Mouse (Mus musculus) myocyte (in vitro differentiated cells): Measurements from ENCODE around the gene Nit1. TPM values are rescaled to one million over a fixed set of nuclear protein-coding genes. Genes with fewer than 3 reads are reported as not detected.
A peak's percentile ranks its signal among the peaks of the same experiment; 100 is the strongest.

Source experiments
- H3K27me3 ChIP-seq: one replicate; pipeline ENCODE4 v1.6.1; 2011; ENCODE audit not compliant: control insufficient read depth, insufficient read depth, insufficient read length
- H3K36me3 ChIP-seq: one replicate; pipeline ENCODE4 v1.6.1; 2011; ENCODE audit not compliant: control insufficient read depth, insufficient read depth
- H3K4me2 ChIP-seq: one replicate; pipeline ENCODE4 v1.6.1; 2011; ENCODE audit warnings: low read depth, control low read depth
- H3K4me3 ChIP-seq: one replicate; pipeline ENCODE4 v1.5.1; 2011; ENCODE audit warnings: mild to moderate bottlenecking, control low read depth, moderate library complexity
- H3K79me2 ChIP-seq: one replicate; pipeline ENCODE4 v1.6.1; 2011; ENCODE audit not compliant: control insufficient read depth, insufficient read depth
- H3ac ChIP-seq: one replicate; pipeline ENCODE4 v1.6.1; 2011; ENCODE audit not compliant: control insufficient read depth, insufficient read length
- CEBPB ChIP-seq: IDR thresholded peaks from 2 replicates; pipeline ENCODE4 v1.6.1; 2011; ENCODE audit warnings: mild to moderate bottlenecking, moderate library complexity; ENCODE audit not compliant: poor library complexity, insufficient read depth, severe bottlenecking
- E2F4 ChIP-seq: IDR thresholded peaks from one replicate; pipeline ENCODE4 v1.6.1; 2011; ENCODE audit warnings: mild to moderate bottlenecking, control low read depth, moderate library complexity; ENCODE audit not compliant: insufficient read depth
- MAX ChIP-seq: IDR thresholded peaks from one replicate; pipeline ENCODE4 v1.6.1; 2011; ENCODE audit warnings: low read depth, mild to moderate bottlenecking, control low read depth
- MYOD1 ChIP-seq, 3 experiments: IDR thresholded peaks; one replicate each; pipeline ENCODE4 v1.6.1; 2011; ENCODE audit warnings: control low read depth in 2 of 3, low read depth in 2 of 3, mild to moderate bottlenecking in 2 of 3, moderate library complexity in 1 of 3; ENCODE audit not compliant: insufficient read length in 2 of 3, control insufficient read depth in 1 of 3
- MYOG ChIP-seq, 3 experiments: IDR thresholded peaks; one replicate each; pipeline ENCODE4 v1.6.1; 2011; ENCODE audit warnings: control low read depth in 2 of 3, low read depth in 2 of 3, mild to moderate bottlenecking in 2 of 3; ENCODE audit not compliant: insufficient read length in 2 of 3, control insufficient read depth in 1 of 3, insufficient read depth in 1 of 3
- POLR2A ChIP-seq: IDR thresholded peaks from one replicate; pipeline ENCODE4 v1.6.1; 2011; ENCODE audit warnings: low read depth, mild to moderate bottlenecking, control low read depth, moderate library complexity; ENCODE audit not compliant: insufficient read length
- POLR2AphosphoS2 ChIP-seq: IDR thresholded peaks from one replicate; pipeline ENCODE4 v1.6.1; 2011; ENCODE audit warnings: low read depth, control low read depth; ENCODE audit not compliant: insufficient read length
- REST ChIP-seq: IDR thresholded peaks from one replicate; pipeline ENCODE4 v1.6.1; 2011; ENCODE audit warnings: mild to moderate bottlenecking, control low read depth, moderate library complexity; ENCODE audit not compliant: insufficient read depth, insufficient read length
- SRF ChIP-seq: IDR thresholded peaks from one replicate; pipeline ENCODE4 v1.6.1; 2011; ENCODE audit warnings: low read depth; ENCODE audit not compliant: control insufficient read depth, insufficient read length
- TCF12 ChIP-seq: IDR thresholded peaks from one replicate; pipeline ENCODE4 v1.6.1; 2011; ENCODE audit warnings: mild to moderate bottlenecking, control low read depth; ENCODE audit not compliant: poor library complexity, insufficient read depth, severe bottlenecking
- TCF3 ChIP-seq: IDR thresholded peaks from one replicate; pipeline ENCODE4 v1.6.1; 2011; ENCODE audit warnings: low read depth, control low read depth; ENCODE audit not compliant: insufficient read length
- USF1 ChIP-seq: IDR thresholded peaks from one replicate; pipeline ENCODE4 v1.6.1; 2011; ENCODE audit warnings: low read depth, mild to moderate bottlenecking, control low read depth, moderate library complexity
- polyA plus RNA-seq: library from polyadenylated mRNA; unstranded; fragments of >200 nt; fragmentation: generic; extraction: Trizol; gene quantifications from one replicate; pipeline ENCODE4 v1.2.1, GENCODE M21; 2012; ENCODE audit warnings: missing spikeins

Gene Nit1
- polyA plus RNA-seq, 1 experiment, result 31.8 TPM

DNA sequence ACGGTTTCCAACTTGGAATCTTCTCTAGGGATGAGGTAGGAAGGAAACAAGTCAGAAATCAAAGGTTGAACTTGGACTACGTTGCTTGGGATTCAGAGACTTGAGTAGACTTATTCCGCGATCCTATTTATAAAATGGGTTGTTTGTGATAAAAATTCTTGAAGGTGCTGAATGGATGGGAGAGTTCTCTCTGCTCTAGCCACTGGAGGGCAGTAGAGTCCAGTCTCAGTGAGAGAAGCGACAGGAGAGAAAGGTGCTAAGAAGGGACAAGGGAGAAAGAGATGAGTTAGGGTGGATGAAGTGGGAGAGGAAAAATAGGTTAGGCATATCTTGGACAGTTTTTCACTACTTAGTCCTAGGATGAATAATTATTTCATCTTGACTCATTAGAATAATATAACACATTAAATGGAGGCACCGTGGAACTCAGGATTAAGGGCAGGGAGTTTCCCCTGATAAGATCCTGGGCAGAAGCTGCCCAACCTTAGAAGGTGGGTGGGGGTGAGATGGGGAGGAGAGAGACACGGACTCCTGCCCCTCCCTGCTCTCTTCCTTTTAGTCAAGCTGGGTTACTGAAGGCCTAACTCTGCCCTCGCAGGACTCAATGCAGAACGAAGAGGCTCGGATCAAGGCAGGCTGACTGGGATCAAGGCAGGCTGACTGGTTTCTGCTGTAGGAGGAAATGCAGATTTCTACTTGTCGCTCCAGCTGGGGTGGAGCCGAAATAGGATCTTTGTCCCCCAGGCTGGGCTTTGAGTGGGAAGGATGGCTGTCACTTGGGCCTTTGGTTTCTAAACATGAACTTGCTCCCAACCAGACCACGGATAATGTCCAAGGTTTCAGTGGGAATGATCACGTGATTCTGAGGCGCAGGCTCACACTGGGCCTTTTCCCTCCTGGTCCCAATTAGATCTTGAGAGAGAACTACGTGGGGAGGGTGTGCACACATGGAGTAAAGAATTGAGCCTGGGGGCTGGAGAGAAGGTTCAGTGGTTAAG lies 16.0 kb upstream of the Nit1 start:
- no peak for TF ChIP-seq TCF12
- TF ChIP-seq REST, result no peak
- TF ChIP-seq MYOD1 (IDR thresholded peaks at IDR 0.05; ENCODE audit: control insufficient read depth in 1 of 3, insufficient read length in 2 of 3, low read depth in 2 of 3), result no peak
- no peak for TF ChIP-seq MYOG (IDR thresholded peaks at IDR 0.05; ENCODE audit: control insufficient read depth in 1 of 3, insufficient read depth in 1 of 3, insufficient read length in 2 of 3, low read depth in 2 of 3)
- TF ChIP-seq MAX, result no peak
- no peak for TF ChIP-seq USF1
- no peak for TF ChIP-seq CEBPB
- TF ChIP-seq POLR2A, result no peak
- no peaks in the 10 kb centered on the region for H3K79me2 ChIP-seq
- no peak overlapping the region for H3K4me2 ChIP-seq

DNA sequence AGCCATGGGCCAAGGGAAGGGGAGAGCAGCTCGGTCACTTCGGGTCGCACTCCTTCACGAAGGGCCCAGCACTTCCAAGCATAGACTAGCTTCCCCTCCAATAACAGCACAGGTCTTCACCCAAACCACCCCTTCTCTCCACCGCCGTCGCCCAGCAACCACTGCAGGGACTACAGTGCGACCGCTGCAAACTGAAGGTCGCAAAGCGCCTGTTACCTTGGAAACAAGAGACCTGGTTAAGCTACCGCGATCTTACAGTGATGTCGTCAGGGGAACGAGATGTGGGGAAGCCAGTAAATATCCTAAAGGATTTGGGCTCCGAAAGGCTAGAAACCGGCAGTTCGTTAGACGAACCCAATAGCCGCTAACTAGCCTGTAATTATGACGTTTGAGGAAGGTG lies 15.2 kb upstream of the Nit1 start, which contains the start of gene Klhdc9:
Klhdc9 (minus strand) TSS at position 143 of the 400 bp plus-strand sequence.
- Histone ChIP-seq H3K79me2 (no peaks in the 10 kb centered on the region), H3K27me3 (no peaks in the 10 kb centered on the region), H3ac (no peak within 1 kb of the TSS), H3K36me3 (peaks cover 23% of the 10 kb centered on the region), H3K4me2 (no peak within 1 kb of the TSS), H3K4me3 (no peak within 1 kb of the TSS)
- TF ChIP-seq MAX (no peak), REST (no peak), MYOD1 (IDR thresholded peaks at IDR 0.05; ENCODE audit: control insufficient read depth in 1 of 3, insufficient read length in 2 of 3, low read depth in 2 of 3) (no peak), E2F4 (no peak), USF1 (no peak), SRF (no peak), TCF12 (no peak), CEBPB (no peak), POLR2AphosphoS2 (no peak), TCF3 (no peak), POLR2A (no peak)

More for the DNA sequence above, 16.0 kb upstream of the Nit1 start:
- Histone ChIP-seq H3K36me3 (peaks cover 23% of the 10 kb centered on the region), H3ac (no peak overlapping the region), H3K4me3 (no peak overlapping the region), H3K27me3 (no peaks in the 10 kb centered on the region)

DNA sequence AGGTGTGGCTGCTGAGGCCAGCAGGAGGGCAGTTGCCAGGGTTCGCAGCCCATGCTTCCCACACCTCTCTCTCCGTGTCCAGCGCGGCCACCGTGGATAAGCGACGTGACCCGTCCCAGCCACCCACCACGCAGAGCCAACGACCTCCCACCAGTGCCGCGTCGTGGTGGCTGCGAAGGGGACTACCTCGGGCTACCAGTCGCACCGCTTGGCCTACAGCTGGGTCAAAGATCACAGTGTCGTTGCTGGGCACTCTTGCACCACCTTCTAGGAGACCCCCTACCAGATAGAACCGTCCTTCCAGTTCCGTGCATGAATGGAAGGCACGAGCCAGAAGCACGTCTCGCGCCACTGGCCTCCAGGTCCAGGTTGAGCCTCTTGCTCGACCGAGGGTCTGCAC lies 14.8 kb upstream of the Nit1 start:
- no peak overlapping the region for H3K4me2 ChIP-seq
- H3ac ChIP-seq, result no peak overlapping the region
- no peaks in the 10 kb centered on the region for H3K27me3 ChIP-seq
- TF ChIP-seq POLR2A (peak; percentile 28), MYOG (IDR thresholded peaks at IDR 0.05; ENCODE audit: control insufficient read depth in 1 of 3, insufficient read depth in 1 of 3, insufficient read length in 2 of 3, low read depth in 2 of 3) (no peak), TCF12 (no peak), MAX (no peak), TCF3 (no peak), USF1 (no peak), REST (no peak), SRF (no peak), POLR2AphosphoS2 (peak; percentile 4), CEBPB (no peak), E2F4 (no peak), MYOD1 (IDR thresholded peaks at IDR 0.05; ENCODE audit: control insufficient read depth in 1 of 3, insufficient read length in 2 of 3, low read depth in 2 of 3) (no peak)
- peaks cover 23% of the 10 kb centered on the region for H3K36me3 ChIP-seq
- peaks cover 4% of the 10 kb centered on the region for H3K79me2 ChIP-seq
- H3K4me3 ChIP-seq, result no peak overlapping the region

DNA sequence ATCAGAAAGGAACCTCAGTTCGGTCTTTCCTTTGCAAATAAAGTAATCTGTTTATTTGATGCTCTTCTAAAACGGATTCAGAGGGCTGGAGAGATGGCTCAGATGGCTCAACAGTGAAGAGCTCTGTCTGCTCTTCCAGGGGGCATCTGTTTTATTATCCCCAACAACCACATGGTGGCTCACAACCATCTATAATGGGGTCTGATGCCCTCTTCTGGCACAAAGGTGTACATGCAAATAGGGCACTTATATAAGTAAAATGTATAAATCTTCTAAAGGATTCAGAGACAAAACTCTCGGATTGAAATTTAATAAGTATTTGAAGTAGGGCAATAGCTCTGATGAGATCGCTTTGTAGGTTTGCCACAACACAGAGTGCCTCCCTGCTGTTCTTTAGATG lies 13.0 kb upstream of the Nit1 start:
- TF ChIP-seq POLR2AphosphoS2 (no peak), SRF (no peak), POLR2A (no peak), TCF3 (no peak), E2F4 (no peak), MYOG (IDR thresholded peaks at IDR 0.05; ENCODE audit: control insufficient read depth in 1 of 3, insufficient read depth in 1 of 3, insufficient read length in 2 of 3, low read depth in 2 of 3) (no peak), USF1 (no peak), REST (no peak), TCF12 (no peak), MAX (no peak), MYOD1 (IDR thresholded peaks at IDR 0.05; ENCODE audit: control insufficient read depth in 1 of 3, insufficient read length in 2 of 3, low read depth in 2 of 3) (no peak), CEBPB (no peak)
- no peak overlapping the region for H3ac ChIP-seq
- no peak overlapping the region for H3K4me3 ChIP-seq
- H3K36me3 ChIP-seq, result peaks cover 23% of the 10 kb centered on the region
- H3K27me3 ChIP-seq, result no peaks in the 10 kb centered on the region
- peaks cover 18% of the 10 kb centered on the region for H3K79me2 ChIP-seq
- no peak overlapping the region for H3K4me2 ChIP-seq
